Mouse (Mus musculus) 416B (cell line): Measurements from ENCODE around the gene Icam2.
"Not testable (repeated sequence)": the region's sequence is repeated elsewhere in the genome, so short reads cannot be mapped to it uniquely, and the experiment has no call there.

Source experiments
- DNase-seq: peaks from one replicate; pipeline ENCODE4 v3.0.0; 2011; ENCODE audit warnings: low read depth

The Icam2 gene

GRCm38 (mm10) chr11:106387791-106388216 is at the start of gene Icam2:
Gene Icam2, minus strand, starts transcription at chr11:106388075.
- DNase-seq = peak; percentile 94

- peak; percentile 67 for DNase-seq
Observed at GRCm38 (mm10) chr11:106437543-106437942, 49.7 kb upstream of the Icam2 start.

GRCm38 (mm10) chr11:106437039-106437438 is 49.2 kb upstream of the Icam2 start:
- no peak for DNase-seq

GRCm38 (mm10) chr11:106430392-106430791 is 42.5 kb upstream of the Icam2 start:
- DNase-seq = no peak

- DNase-seq = peak; percentile 45
Observed at GRCm38 (mm10) chr11:106429689-106430088, 41.8 kb upstream of the Icam2 start.

GRCm38 (mm10) chr11:106428556-106428955 is 40.7 kb upstream of the Icam2 start:
- DNase-seq = no peak

- peak; percentile 75 for DNase-seq
Observed at GRCm38 (mm10) chr11:106428106-106428505, 40.2 kb upstream of the Icam2 start.

GRCm38 (mm10) chr11:106426447-106426846 is 38.6 kb upstream of the Icam2 start:
- no peak for DNase-seq

- no peak for DNase-seq
Observed at GRCm38 (mm10) chr11:106425201-106425600, 37.3 kb upstream of the Icam2 start.

- DNase-seq = peak; percentile 83
Observed at GRCm38 (mm10) chr11:106419262-106420102, 31.6 kb upstream of the Icam2 start.

- peak; percentile 93 for DNase-seq
Observed at GRCm38 (mm10) chr11:106418622-106419196, 30.8 kb upstream of the Icam2 start.

- DNase-seq = no peak
Observed at GRCm38 (mm10) chr11:106417860-106418259, 30.0 kb upstream of the Icam2 start.

GRCm38 (mm10) chr11:106416331-106416730 is 28.5 kb upstream of the Icam2 start:
- DNase-seq = peak; percentile 29

GRCm38 (mm10) chr11:106412641-106413360 is 24.9 kb upstream of the Icam2 start:
- DNase-seq = no peak

- no peak for DNase-seq
Observed at GRCm38 (mm10) chr11:106411157-106411556, 23.3 kb upstream of the Icam2 start.

GRCm38 (mm10) chr11:106410507-106410906 is 22.6 kb upstream of the Icam2 start:
- DNase-seq = no peak

GRCm38 (mm10) chr11:106410011-106410410 is 22.1 kb upstream of the Icam2 start:
- DNase-seq = no peak

GRCm38 (mm10) chr11:106398481-106398880 is 10.6 kb upstream of the Icam2 start:
- no peak for DNase-seq

GRCm38 (mm10) chr11:106397656-106398055 is 9.8 kb upstream of the Icam2 start:
- peak; percentile 37 for DNase-seq

- not testable (repeated sequence) for DNase-seq
Observed at GRCm38 (mm10) chr11:106394055-106394454, 6.2 kb upstream of the Icam2 start.

GRCm38 (mm10) chr11:106393331-106393616 is 5.4 kb upstream of the Icam2 start:
- no peak for DNase-seq

GRCm38 (mm10) chr11:106392597-106393330 is 4.9 kb upstream of the Icam2 start:
- no peak for DNase-seq
